Mouse (Mus musculus) heart, postnatal 0 days (tissue): Measurements from ENCODE around the gene Bcor. TPM values are rescaled to one million over a fixed set of nuclear protein-coding genes. Genes with fewer than 3 reads are reported as not detected.

ENCODE experiments used
- ATAC-seq: fragments of 200-750 bp; cut with Nextera tagmentation; 2 replicates; pipeline ENCODE4 v1.8.0; 2017; ENCODE audit warnings: low read depth, moderate number of reproducible peaks, moderate library complexity; ENCODE audit not compliant: insufficient read depth
- DNase-seq: peaks from one replicate; pipeline ENCODE4 v3.0.0-alpha.2; 2016; ENCODE audit warnings: low spot score
- H3K27ac ChIP-seq: fragments of 300-500 bp; sonication (generic); 2 replicates; pipeline ENCODE4 v1.5.1; 2014; ENCODE audit warnings: low read depth, mild to moderate bottlenecking
- H3K27me3 ChIP-seq: fragments of 300-500 bp; sonication (generic); 2 replicates; pipeline ENCODE4 v1.6.1; 2014; ENCODE audit warnings: low read length, mixed read lengths; ENCODE audit not compliant: control insufficient read depth, insufficient read depth
- H3K36me3 ChIP-seq: fragments of 300-500 bp; sonication (generic); replicated peaks from 2 replicates; pipeline ENCODE4 v1.6.1; 2014; ENCODE audit warnings: low read length, mixed read lengths; ENCODE audit not compliant: control insufficient read depth, insufficient read depth
- H3K4me1 ChIP-seq: fragments of 300-500 bp; sonication (generic); 2 replicates; pipeline ENCODE4 v1.6.1; 2014; ENCODE audit warnings: antibody characterized with exemption; ENCODE audit not compliant: control insufficient read depth, insufficient read depth
- H3K4me2 ChIP-seq: fragments of 300-500 bp; sonication (generic); 2 replicates; pipeline ENCODE4 v1.6.1; 2014; ENCODE audit warnings: low read depth, mild to moderate bottlenecking, low read length, moderate library complexity
- H3K4me3 ChIP-seq: fragments of 300-500 bp; sonication (generic); 2 replicates; pipeline ENCODE4 v1.5.1; 2014; ENCODE audit warnings: low read depth, low read length
- H3K9ac ChIP-seq: fragments of 300-500 bp; sonication (generic); replicated peaks from 2 replicates; pipeline ENCODE4 v1.6.1; 2014; ENCODE audit warnings: low read depth, low read length, mixed read lengths
- H3K9me3 ChIP-seq: fragments of 300-500 bp; sonication (generic); replicated peaks from 2 replicates; pipeline ENCODE4 v1.6.1; 2016; ENCODE audit warnings: low read length; ENCODE audit not compliant: control insufficient read depth
- CTCF ChIP-seq: IDR thresholded peaks from 2 replicates; pipeline ENCODE4 v1.5.1; 2016; ENCODE audit warnings: antibody characterized with exemption, control low read depth, low read depth
- EP300 ChIP-seq: IDR thresholded peaks from 2 replicates; pipeline ENCODE4 v1.6.1; 2016; ENCODE audit warnings: antibody characterized with exemption, low read depth
- WGBS: fragments of 180-500 bp; shearing (Covaris S2); extraction: QIAGEN DNeasy Blood & Tissue Kit; methylation state at CpG from one replicate; pipeline ENCODE4 v1.1.7; 2014; 5-methylcytosine and 5-hydroxymethylcytosine counted together
- polyA plus RNA-seq: library from polyadenylated mRNA; unstranded; fragments of >200 nt; fragmentation: Nextera tagmentation; extraction: Ambion mirVana; gene quantifications from 2 replicates; pipeline ENCODE4 v1.2.1, GENCODE M21; 2015
- total RNA-seq: library from RNA; depleted of rRNA; stranded (reverse); fragments of >200 nt; gene quantifications from 2 replicates; pipeline ENCODE4 v1.2.3, GENCODE M21; 2014; ENCODE audit warnings: low replicate concordance

Gene Bcor
- total and polyA plus RNA-seq, 2 experiments from 2014 or later = 8.9 to 25.7 TPM

GRCm38 (mm10) chrX:12076763-12077600 is 83.2 kb downstream of the Bcor start:
- peaks cover 12% of the 10 kb centered on the region for H3K4me1 ChIP-seq
- 1% methylated on average over 54 of the region's 58 CpGs for WGBS
- ATAC-seq = peak; percentile 26; the same call in 1 of the 2 replicates
- H3K9ac ChIP-seq = peak overlapping the region; percentile 82
- peak; percentile 59 for DNase-seq
- no peaks in the 10 kb centered on the region for H3K36me3 ChIP-seq
- peaks cover 36% of the 10 kb centered on the region; the same call in 1 of the 2 replicates for H3K27me3 ChIP-seq
- H3K4me2 ChIP-seq = peak overlapping the region; percentile 90
- TF ChIP-seq CTCF = no peak
- TF ChIP-seq EP300 = no peak
- peak overlapping the region; percentile 61 for H3K27ac ChIP-seq
- H3K4me3 ChIP-seq = peak overlapping the region; percentile 78
- H3K9me3 ChIP-seq = no peaks in the 10 kb centered on the region

DNA sequence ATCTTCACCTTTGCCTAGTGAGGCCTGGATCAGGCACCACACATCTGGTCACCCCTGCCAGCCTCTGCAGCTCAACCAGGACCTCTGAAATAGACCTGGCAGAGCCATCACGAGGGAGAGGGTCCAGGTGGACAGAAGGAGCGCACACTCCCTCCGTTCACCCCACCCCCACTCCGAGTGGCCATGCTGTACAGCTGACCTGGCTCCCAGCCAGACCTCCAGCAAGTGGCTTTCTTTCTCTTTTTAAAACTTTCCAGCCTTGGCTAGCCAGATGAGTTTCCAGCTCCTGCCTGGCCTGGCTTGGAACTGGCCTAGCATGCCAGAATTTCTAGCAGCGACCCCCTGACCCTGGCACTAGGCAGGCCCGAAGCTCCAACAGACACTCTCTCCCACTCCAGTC is 87.4 kb downstream of the Bcor start:
- Histone ChIP-seq H3K9ac (no peak overlapping the region), H3K9me3 (no peaks in the 10 kb centered on the region), H3K4me2 (no peak overlapping the region), H3K27me3 (peaks cover 14% of the 10 kb centered on the region; the same call in 1 of the 2 replicates), H3K4me3 (no peak overlapping the region), H3K36me3 (no peaks in the 10 kb centered on the region), H3K4me1 (peaks cover 20% of the 10 kb centered on the region), H3K27ac (no peak overlapping the region)
- WGBS = 21% methylated on average over 6 of the region's 6 CpGs
- no peak for TF ChIP-seq EP300
- TF ChIP-seq CTCF = no peak
- DNase-seq (no peak), ATAC-seq (no peak)

GRCm38 (mm10) chrX:12068978-12069724 is 91.0 kb downstream of the Bcor start:
- ATAC-seq (no peak), DNase-seq (no peak)
- Histone ChIP-seq H3K4me2 (peak overlapping the region; percentile 15), H3K9me3 (no peaks in the 10 kb centered on the region), H3K36me3 (no peaks in the 10 kb centered on the region), H3K4me1 (peaks cover 39% of the 10 kb centered on the region), H3K27ac (no peak overlapping the region), H3K9ac (peak overlapping the region; percentile 16; the same call in 1 of the 2 replicates), H3K4me3 (no peak overlapping the region), H3K27me3 (peaks cover 3% of the 10 kb centered on the region; the same call in 1 of the 2 replicates)
- 10% methylated on average over 26 of the region's 26 CpGs for WGBS
- TF ChIP-seq CTCF (no peak), EP300 (no peak)

DNA sequence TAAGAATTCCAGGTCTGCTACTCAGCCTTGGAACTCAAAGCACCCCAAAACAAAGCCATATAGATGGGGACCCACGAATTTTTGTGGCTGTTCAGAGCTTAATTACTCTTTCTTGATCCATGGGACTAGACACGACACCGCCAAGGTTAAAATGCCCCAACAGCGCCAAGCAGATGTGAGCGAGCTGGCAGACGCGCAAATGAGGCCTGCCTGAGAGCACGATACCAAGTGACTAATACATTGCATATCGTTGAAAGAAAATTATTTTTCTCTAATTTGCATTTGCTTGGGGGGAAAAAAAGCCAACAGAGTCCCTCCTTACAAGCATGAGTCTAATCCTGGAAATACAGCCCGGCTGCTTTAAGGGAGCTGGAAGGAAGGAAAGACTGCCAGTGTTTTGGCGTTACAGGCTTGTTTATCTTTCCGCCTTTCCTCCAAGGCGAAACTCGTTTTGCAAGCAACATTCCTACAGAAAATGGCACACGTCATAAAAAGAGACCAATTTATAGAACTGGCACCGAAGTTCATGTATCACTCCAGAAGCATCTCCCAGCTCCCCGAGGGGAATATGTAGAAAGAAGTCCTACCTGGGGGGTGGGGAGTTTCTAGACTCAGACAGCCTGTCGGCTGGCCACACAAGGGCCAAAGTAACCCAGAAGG is 92.2 kb downstream of the Bcor start:
- H3K9me3 ChIP-seq = no peaks in the 10 kb centered on the region
- H3K4me3 ChIP-seq = no peak overlapping the region
- H3K27me3 ChIP-seq = peaks cover 3% of the 10 kb centered on the region; the same call in 1 of the 2 replicates
- no peaks in the 10 kb centered on the region for H3K36me3 ChIP-seq
- peaks cover 37% of the 10 kb centered on the region for H3K4me1 ChIP-seq
- WGBS = 25% methylated on average over 18 of the region's 18 CpGs
- TF ChIP-seq CTCF = no peak
- no peak for TF ChIP-seq EP300
- H3K27ac ChIP-seq = no peak overlapping the region
- DNase-seq (no peak), ATAC-seq (no peak)
- H3K4me2 ChIP-seq = no peak overlapping the region
- H3K9ac ChIP-seq = no peak overlapping the region

DNA sequence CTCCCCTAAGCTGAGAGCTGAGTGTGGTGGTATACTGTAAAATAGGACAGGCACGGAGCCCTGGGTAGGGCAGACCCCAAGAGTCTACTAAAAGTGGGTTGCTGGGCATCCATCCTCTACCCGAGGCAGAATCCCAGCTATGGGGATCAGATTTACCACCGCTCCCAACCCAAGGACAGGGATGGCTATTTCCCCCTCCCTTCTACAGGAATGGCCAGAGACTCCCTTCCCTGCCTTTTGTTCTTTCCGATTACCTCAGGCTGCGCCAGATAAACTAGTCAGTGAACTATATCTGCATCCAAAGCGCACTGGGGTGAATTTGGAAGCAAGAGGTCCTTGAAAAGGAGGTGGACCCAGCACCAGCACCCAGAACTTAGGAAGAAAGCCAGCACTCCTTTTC is 93.1 kb downstream of the Bcor start:
- TF ChIP-seq CTCF (no peak), EP300 (no peak)
- ATAC-seq (no peak), DNase-seq (no peak)
- Histone ChIP-seq H3K4me1 (peaks cover 32% of the 10 kb centered on the region), H3K27ac (no peak overlapping the region), H3K4me2 (no peak overlapping the region), H3K27me3 (peaks cover 3% of the 10 kb centered on the region; the same call in 1 of the 2 replicates), H3K4me3 (no peak overlapping the region), H3K9me3 (no peaks in the 10 kb centered on the region), H3K9ac (no peak overlapping the region), H3K36me3 (no peaks in the 10 kb centered on the region)
- WGBS = 24% methylated on average over 6 of the region's 6 CpGs
